In genomic region chr10:19601502-19601901, GRCm38 (mm10) we compare ENCODE assay signal across 14 mouse cellular contexts. TPM values are rescaled to one million over a fixed set of nuclear protein-coding genes. Genes with fewer than 3 reads are reported as not detected.
DNase-seq lines count a peak whose midpoint lies in the region; ATAC-seq and TF ChIP-seq lines count a peak whose summit lies in the region.
"Not testable (repeated sequence)": the region's sequence is repeated elsewhere in the genome, so short reads cannot be mapped to it uniquely, and the experiment has no call there.
"Had no signal": no experiment of that assay in that cellular context is flagged by ENCODE, and none has a peak within 500 bp of the region (broad histone marks: within the 10 kb centered on the region; RNA-seq: fewer than 3 reads in every experiment).

No protein-coding gene starts in this region.

- not testable (repeated sequence) for H3K4me2 ChIP-seq in liver, embryonic 13.5 days

- H3K27ac ChIP-seq in cerebellum, adult 2 months (ENCODE audit: insufficient read depth, low read length); kidney, adult 2 months (ENCODE audit: insufficient read depth, low read depth, low read length); liver, embryonic 13.5 days; thymus, adult 2 months (ENCODE audit: control insufficient read depth, insufficient read depth, low read length): not testable (repeated sequence)

- not testable (repeated sequence) for H3K27me3 ChIP-seq in cerebellum, adult 2 months (ENCODE audit: control insufficient read depth, insufficient read depth, low read length); kidney, adult 2 months (replicated peaks; ENCODE audit: control insufficient read depth, insufficient read depth, low read length); liver, embryonic 13.5 days; thymus, adult 2 months (ENCODE audit: control insufficient read depth, insufficient read depth, low read length)

- H3K9me3 ChIP-seq in liver, embryonic 13.5 days (replicated peaks), result not testable (repeated sequence)

- TF ChIP-seq CTCF in cerebellum, adult 2 months (IDR thresholded peaks at IDR 0.05; ENCODE audit: borderline replicate concordance, insufficient read depth, low read depth, low read length), result peak; percentile 37; the same call in 1 of the 2 replicates
- TF ChIP-seq CTCF in kidney, adult 2 months (conservative IDR thresholded peaks at IDR 0.05; ENCODE audit: insufficient read depth, insufficient read length, low read depth, low read length), result peak; percentile 49
- TF ChIP-seq CTCF in thymus, adult 2 months (IDR thresholded peaks at IDR 0.05; ENCODE audit: borderline replicate concordance, control insufficient read depth, extremely low read depth, insufficient read depth, low read length, poor library complexity), result not testable (repeated sequence)

- not testable (repeated sequence) for H3K4me1 ChIP-seq in cerebellum, adult 2 months (ENCODE audit: control insufficient read depth, insufficient read depth, low read length); kidney, adult 2 months (ENCODE audit: control insufficient read depth, insufficient read depth, low read length); liver, embryonic 13.5 days (replicated peaks)
- H3K4me1 ChIP-seq in thymus, adult 2 months (replicated peaks; ENCODE audit: control insufficient read depth, insufficient read depth, low read length), result peaks cover 22% of the 10 kb centered on the region

- H3K9ac ChIP-seq in liver, embryonic 13.5 days, result not testable (repeated sequence)

- not testable (repeated sequence) for H3K4me3 ChIP-seq in cerebellum, adult 2 months (replicated peaks; ENCODE audit: insufficient read depth, low read depth, low read length); kidney, adult 2 months (ENCODE audit: insufficient read depth, low read depth, low read length); liver, embryonic 13.5 days (replicated peaks); thymus, adult 2 months (ENCODE audit: control insufficient read depth, insufficient read depth, low read length)

- peaks cover 22% of the 10 kb centered on the region for H3K36me3 ChIP-seq in kidney, adult 2 months (ENCODE audit: control insufficient read depth, insufficient read depth, low read length)
- peaks cover 81% of the 10 kb centered on the region for H3K36me3 ChIP-seq in liver, embryonic 13.5 days
- H3K36me3 ChIP-seq in thymus, adult 2 months (ENCODE audit: control insufficient read depth, insufficient read depth, low read length), result peaks cover 85% of the 10 kb centered on the region

- WGBS in cerebellum, adult 2 months, result 20% methylated on average over 1 of the region's 1 CpGs
- WGBS in kidney, adult 2 months, result 55% methylated on average over 1 of the region's 1 CpGs
- WGBS in liver, embryonic 13.5 days (ENCODE audit: insufficient replicate concordance), result 25% methylated on average over 1 of the region's 1 CpGs
- 89% methylated on average over 1 of the region's 1 CpGs for WGBS in thymus, adult 2 months

- DNase-seq in 416B (ENCODE audit: low read depth) (peak; percentile 47), NIH3T3 (ENCODE audit: low read depth) (peak; percentile 43)
- DNase-seq in cerebellum, adult 2 months, result peak in 1 of 2 experiments; percentile 19
- DNase-seq in gastrocnemius, postnatal 10 days, result peak; percentile 42
- peak; percentile 44 for DNase-seq in kidney, adult 2 months
- peak; percentile 26 for DNase-seq in liver, embryonic 13.5 days
- DNase-seq in natural killer cell, adult 2 months (ENCODE audit: low spot score in 2 of 2), result peak; percentile 71 to 77
- DNase-seq in thymus, adult 2 months, result peak; percentile 72

- not testable (repeated sequence) for TF ChIP-seq POLR2A in cerebellum, adult 2 months (IDR thresholded peaks at IDR 0.05; ENCODE audit: borderline replicate concordance, insufficient read depth, low read length); kidney, adult 2 months (IDR thresholded peaks at IDR 0.05; ENCODE audit: low read depth, low read length); thymus, adult 2 months (IDR thresholded peaks at IDR 0.05; ENCODE audit: control insufficient read depth, extremely low read depth, insufficient read depth, low read length, poor library complexity)

- ATAC-seq in liver, embryonic 13.5 days (ENCODE audit: low read depth), result not testable (repeated sequence)

RNA-seq across cellular contexts. Expression of gene Ifngr1, which starts 9.8 kb away (rescaled TPM):
- 16.0 and 17.0 TPM in 2 replicates for polyA plus RNA-seq in cerebellum, adult 2 months (2012; rRNA removed)
- total RNA-seq in gastrocnemius, postnatal 10 days (2021), result 10 to 100 TPM; 31.6 to 34.7 TPM
- polyA plus RNA-seq in kidney, adult 2 months (2012; rRNA removed), result 17.2 and 23.9 TPM in 2 replicates
- 40.0 and 43.8 TPM in 2 replicates for polyA plus RNA-seq in liver, embryonic 13.5 days (2015; fragmentation: Nextera tagmentation; extraction: Ambion mirVana)
- 151 and 205 TPM in 2 replicates for polyA plus RNA-seq in thymus, adult 2 months (2012; rRNA removed)

RNA-seq across cellular contexts. Expression of gene Il22ra2, which starts 20.3 kb away (rescaled TPM):
- not detected in 2 replicates for polyA plus RNA-seq in cerebellum, adult 2 months (2012; rRNA removed)
- not detected for total RNA-seq in gastrocnemius, postnatal 10 days (2021)
- polyA plus RNA-seq in kidney, adult 2 months (2012; rRNA removed), result 0.67 TPM in 1 of 2 replicates, not detected in the other
- polyA plus RNA-seq in liver, embryonic 13.5 days (2015; fragmentation: Nextera tagmentation; extraction: Ambion mirVana), result 0.05 TPM in 2 replicates
- polyA plus RNA-seq in thymus, adult 2 months (2012; rRNA removed), result 0.11 TPM in 1 of 2 replicates, not detected in the other
- total RNA-seq: layer of hippocampus, adult 18-20 months; left cerebral cortex, postnatal 36 days had no signal
- polyA plus RNA-seq: CD4-positive, CD25-positive, alpha-beta regulatory T cell, adult 4 months; forebrain, embryonic 13.5 days; hindbrain, embryonic 14.5 days; neural tube, embryonic 11.5 days had no signal
